Mouse (Mus musculus) lung, postnatal 4 days (tissue): ENCODE results near the gene Pus7l.
A peak's percentile ranks its signal among the peaks of the same experiment; 100 is the strongest.

Experiments used
- DNase-seq, 2 experiments: peaks; one replicate each; pipeline ENCODE4 v3.0.0; 2021

Gene Pus7l

DNA sequence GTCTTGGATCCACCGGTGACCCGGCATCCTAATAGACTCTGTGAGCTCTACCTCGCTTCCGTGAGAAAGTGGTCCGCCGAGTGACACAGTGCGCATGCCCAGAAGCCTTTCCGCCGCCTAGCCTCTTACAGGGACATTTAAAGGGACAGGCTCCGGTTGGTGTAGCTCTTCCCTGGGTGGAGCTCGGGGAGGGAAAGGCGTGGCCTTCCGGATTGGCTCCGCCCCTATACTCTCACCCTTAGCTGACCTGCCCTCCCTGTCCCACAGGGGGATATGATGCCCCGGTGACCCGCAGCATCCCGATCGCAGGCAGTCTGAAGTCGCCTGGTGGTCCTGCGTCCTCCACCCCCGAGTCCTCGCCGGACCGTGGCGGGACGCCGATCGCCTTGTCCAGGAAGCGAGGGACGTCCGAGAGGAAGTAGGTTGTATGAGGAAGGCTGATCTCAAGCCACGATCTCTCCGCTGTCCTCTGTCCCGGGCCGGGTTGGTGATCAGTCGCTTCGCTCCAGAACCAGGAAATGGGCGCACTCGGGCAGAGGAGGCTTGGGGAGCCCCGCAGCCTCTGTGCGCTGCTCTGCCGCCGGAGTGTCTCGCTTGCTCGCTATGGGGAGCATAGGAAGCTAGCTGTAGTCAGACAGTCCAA is at the start of gene Pus7l, which contains the start of gene Irak4:
Gene Pus7l (minus strand): TSS at position 139 of the 643 bp plus-strand sequence.
Gene Irak4 (plus strand): TSS at position 235 of the 643 bp plus-strand sequence.
- peak; percentile 95 for DNase-seq

DNA sequence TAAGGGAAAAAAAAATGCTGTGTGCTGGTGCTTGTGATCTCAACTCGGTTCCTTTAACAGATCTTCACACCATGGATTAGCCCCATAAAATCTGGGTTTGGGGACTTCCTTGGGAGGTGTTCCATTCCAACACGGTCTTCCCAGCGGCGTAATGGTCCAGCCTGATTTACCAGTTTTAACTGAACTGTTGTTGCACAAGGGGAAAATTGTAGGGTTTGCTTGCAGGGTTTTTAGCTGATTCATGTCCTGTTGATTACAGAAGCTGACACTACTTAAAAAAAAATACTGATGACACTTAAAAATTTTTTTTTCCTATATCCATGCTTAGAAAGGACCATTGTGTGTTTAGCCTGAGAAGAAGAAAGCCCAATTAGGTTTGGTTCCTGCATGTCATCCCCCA is 48.0 kb upstream of the Pus7l start:
- DNase-seq = peak in 1 of 2 experiments; percentile 3

DNA sequence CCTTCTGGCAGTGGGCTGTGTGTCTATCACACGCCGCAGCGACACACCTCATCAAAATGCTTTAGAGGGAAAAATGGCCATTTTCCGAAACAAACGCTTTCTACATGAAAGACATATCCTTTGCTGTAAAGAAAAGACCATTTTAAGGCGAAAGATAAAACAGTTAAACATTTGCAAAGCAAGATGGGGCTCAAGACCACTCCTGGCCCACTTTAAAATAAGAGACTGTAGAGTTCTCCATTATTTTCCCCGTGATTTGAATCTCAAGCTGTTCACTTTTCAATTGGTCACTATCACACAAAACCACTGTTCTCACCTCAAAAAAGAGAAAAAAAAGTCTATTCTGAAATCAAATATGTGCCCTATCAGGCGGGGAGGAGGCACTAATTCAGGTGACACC is 46.7 kb upstream of the Pus7l start:
- DNase-seq = no peak

DNA sequence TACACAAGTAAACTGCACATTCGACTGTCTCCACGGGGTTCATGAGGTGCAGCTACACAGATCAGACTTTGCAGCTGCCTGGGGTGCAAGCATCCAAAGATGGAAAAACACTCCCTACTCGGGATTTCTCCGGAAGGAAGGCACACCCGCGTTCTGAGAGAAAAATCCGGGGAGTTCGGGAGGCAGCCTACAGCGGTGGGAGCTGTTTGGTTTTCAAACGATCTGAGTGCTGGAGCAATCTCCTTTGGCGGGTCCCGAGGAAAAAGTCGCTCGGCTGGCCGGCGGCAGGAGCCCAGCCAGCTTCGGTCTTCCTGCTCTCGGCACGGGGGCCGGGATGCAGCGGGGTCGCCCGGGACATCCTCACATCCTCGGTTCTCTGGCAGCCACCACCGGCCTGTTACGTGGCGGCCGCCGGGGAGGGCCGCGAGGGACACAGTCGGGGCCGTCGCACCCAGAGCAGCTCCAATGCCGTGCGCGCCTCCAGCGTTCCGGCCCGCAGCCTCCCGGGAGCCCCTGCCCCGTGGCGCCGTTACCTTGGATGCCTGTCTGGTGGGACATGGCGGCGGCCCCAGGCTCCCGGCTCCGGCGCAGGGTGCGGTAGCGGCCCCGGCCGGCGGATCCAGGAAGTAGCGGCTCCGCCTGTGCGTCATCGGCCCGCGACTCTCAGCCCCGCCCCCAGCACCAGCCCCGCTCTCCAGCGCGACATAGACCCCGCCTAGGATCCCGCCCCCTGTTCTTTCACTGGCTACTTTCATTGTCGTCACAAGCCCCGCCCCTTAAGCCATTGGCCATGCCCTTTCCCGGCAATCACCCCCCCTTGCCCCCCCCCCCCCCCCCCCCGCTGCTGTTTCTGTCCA is 46.1 kb upstream of the Pus7l start, which contains the start of gene Twf1:
Gene Twf1 (minus strand): TSS at position 671 of the 857 bp plus-strand sequence.
- DNase-seq = peak; percentile 98 to 99

DNA sequence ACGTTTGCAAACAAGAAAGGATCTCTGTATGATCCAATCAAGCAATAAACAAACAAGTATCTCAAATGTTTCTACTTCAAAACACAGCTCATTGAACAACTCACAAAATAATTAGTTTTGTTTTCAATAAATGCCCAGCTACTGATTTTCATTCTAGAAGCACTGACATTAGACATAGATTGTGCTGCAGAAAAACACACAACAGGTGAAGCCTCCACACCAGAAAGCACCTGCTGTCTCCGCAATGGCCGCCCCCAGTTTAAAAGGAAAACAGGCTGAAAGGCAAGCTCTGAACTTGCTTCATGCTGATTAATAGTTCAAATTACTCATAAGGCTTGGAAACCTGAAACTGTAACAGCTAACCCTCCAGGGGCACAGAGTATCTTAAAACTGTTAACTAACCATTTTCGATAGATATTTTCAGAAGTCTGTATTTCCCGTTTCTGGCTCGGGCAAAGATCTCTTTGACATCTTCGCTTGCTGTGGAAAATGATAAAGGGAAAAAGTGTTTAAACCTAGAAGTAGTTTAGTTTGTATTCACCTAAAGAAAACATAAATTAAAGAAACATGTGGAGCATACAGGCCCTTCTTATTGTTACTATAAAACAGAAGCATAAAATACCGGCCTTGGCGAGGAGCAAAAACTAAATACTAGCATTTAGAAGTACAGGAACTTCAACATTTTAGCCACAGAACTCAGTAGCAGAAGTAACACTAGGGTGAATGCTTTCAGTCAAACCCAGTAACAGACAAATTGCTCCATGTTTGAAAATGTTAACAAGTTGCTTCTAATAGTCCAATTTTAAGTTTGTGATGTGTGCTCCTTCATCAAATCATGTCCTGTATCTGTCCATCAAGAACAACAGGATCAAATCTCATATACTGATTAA is 44.7 kb upstream of the Pus7l start:
- DNase-seq = peak in 1 of 2 experiments; percentile 2

DNA sequence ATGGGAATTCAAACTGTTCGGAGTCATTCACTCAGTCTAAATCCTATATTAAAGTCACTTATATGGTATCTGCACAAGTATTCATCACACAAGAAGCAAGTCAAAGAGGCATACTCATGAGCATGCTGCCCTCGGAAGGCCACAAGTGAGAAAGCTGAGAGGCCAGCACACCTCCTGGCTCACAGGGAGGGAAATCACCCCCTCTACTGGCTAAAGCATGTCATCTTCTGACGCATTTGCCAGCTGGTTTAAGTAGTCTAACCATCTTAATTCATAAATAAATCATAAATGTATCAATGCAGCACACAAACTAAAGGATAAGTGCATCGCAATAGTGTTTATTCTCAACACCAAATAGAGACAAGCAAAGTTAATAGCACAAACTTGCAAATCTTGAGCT is 41.4 kb upstream of the Pus7l start:
- no peak for DNase-seq

DNA sequence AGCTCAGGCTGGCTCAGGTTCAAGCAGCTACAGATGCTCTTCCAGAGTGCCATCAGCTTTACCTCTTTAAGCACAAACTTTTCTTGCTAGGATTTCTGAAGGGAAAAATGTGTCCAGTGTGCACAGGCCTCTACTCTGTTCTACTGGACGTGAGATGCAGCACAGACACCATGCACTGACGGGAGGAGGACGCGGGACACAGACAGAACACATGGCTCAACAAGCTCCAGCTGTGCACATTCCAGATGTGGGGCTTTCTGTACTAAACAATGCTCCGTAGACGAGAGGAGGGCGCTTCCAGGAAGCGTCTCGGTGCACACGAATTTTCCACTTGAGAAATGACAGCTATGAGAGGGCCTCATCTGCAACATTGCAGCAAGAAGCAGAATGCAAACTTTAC is 39.8 kb upstream of the Pus7l start:
- no peak for DNase-seq

DNA sequence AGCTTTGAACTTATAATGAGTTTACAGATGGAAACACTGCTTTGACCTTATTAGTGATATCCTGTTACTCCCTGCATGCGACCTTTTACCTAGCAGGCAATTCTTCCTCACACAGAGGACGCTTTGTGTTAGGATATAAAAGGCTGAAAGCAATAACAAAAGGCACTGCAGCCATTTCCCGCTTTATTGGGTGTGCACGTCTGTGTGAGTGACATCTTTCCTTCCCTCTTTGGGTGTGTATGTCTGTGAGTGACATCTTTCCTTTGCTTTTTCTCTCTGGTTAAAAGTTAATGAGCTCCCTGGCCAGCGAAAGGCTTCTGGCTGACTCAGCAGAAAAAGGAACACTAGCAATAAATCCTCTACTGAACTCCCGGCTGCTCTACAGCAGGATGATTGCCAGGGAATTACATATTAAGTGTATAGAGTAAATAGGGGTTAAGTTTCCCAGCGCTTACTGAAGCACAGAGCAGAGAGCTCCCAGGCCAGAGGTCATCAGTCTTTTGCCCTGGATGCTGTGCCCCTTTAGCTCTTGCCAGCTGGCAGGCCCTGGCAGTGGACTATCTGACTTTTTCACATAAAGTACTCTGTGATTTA is 38.8 kb upstream of the Pus7l start:
- no peak for DNase-seq

DNA sequence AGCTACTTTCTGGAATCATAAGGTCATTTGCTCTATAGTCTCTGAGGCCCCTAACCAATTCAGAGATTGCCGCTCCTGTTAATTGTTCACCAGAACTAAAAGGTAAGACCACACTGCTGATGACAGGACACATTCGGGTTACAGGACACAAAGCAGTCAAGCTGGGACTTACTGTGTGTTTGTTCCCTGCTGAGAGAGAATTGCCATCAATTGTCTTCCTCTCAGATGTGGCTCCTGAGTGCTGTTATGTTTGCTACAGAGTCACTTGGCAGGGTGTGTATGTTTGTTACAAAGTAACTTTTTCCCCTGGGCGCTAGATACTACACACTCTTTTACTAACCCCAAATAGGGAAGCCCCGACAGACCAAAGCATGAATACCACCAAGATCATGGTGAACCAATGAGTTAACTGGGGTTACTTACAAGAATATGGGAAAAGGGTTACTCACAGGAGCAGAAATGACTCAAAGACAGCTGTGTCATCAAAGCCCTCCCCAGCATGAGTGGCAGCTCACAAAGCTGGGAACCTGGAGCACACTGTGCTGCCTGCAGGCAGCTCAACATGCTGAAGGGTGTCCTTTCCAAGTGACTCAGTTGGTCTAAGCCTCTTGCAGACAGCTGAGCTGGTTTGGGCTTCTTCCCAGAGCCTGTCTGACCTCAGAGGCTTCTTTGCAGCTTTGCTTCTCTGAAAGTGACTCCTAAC is 31.4 kb upstream of the Pus7l start:
- no peak for DNase-seq

DNA sequence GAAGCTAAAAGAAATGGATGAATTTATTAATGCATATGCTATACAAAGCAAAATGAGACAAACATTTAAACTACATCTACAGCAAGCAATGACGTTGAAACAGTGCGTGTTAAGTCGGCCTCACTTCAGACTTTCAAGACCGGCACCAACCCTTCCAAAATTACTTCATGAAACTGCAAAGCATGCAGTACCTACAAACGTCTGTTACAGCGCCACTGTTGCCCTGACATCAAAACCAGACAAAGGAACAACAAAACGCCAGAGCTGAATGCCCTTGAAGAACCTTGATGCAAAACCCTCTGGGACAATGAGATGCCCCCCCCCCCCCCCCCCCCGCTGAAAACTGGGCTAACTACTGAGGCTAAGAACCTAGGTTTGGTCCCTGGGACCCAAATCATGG is 29.4 kb upstream of the Pus7l start:
- DNase-seq = no peak

DNA sequence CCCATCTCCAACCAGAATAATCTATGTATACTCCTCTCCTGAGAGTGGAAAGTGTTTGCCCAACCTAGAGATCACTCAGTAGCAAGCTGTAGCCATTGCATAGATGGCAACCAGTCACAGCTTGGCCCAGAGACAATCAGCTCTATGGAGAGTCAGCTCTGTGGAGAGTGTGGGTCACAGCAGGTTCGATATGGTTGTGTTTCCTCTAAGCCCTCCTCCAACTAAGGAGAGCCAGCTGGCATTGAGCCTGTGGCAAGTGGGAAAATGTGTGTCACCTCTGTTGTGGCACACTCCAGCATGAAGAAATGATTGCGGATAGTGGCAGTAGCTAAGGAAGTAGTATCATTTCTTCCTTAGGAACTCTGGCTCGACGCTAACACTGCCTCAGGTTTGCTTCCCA is 28.2 kb upstream of the Pus7l start:
- no peak for DNase-seq

DNA sequence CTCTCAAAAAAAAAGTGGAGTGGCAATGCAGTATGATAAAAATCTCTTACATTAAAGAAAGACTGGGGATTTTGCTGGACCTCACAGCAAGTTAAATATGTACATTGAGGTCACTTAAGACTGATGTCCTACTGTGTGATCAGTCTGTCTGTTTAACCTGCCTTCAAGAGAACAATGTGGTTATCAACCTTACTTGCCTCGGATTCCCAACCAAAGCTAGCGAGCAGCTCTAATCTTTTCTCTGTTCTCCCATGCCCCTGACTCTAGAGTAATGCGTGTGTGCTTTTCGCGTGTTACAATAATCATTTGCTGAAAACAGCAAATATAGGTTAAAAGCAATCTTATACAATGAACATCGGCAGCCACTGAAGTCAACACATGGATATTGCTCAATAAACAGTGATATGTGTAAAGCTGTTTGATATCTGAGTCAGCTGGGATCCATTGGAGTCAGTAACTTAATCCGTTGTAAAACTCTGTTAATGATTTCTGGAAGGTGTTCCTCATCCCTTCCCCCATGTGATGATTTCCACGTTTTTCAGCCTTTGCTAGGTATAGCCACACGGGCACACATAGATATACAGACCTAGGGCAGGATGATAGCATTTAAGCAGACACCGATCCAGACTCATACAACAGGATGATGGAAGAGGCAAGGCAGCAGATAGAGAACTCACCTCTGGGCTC is 25.3 kb upstream of the Pus7l start:
- no peak for DNase-seq

DNA sequence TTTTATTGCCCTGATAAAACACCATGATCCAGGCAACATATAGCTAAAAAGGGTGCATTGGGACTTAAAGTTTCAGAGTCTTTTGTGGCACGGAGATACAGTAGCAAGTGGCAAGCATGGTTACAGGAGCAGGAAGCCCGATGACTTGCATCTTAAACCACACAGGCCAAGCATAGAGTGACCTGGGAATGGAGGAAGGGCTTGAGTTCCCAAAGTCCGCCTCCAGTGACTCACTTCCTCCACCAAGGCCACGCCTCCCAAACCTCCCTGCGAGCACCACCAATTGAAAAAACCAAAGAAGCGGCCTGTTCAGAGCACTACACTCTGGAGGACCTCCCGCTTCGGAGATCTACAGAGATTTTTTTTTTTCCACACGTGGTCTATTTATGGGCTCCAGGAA is 22.5 kb upstream of the Pus7l start:
- no peak for DNase-seq

DNA sequence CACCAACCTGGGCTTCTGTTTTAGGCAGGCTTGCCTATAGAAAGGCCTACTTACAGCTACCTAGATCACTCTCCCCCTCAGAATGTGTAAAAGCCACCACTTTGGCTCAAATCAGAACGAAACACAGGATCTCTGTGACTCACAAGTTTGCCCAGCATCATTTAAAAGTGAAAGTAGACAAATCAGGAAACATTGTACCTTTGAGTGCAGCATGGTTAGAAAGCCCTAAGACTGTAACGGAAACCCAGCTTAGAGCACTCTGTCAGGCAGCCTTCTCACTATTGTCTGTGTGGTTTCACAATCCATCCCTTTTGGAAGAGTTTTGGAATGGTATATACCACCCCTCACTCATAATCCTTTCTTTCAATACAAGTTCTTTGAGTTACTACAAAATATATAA is 21.6 kb upstream of the Pus7l start:
- DNase-seq = no peak

DNA sequence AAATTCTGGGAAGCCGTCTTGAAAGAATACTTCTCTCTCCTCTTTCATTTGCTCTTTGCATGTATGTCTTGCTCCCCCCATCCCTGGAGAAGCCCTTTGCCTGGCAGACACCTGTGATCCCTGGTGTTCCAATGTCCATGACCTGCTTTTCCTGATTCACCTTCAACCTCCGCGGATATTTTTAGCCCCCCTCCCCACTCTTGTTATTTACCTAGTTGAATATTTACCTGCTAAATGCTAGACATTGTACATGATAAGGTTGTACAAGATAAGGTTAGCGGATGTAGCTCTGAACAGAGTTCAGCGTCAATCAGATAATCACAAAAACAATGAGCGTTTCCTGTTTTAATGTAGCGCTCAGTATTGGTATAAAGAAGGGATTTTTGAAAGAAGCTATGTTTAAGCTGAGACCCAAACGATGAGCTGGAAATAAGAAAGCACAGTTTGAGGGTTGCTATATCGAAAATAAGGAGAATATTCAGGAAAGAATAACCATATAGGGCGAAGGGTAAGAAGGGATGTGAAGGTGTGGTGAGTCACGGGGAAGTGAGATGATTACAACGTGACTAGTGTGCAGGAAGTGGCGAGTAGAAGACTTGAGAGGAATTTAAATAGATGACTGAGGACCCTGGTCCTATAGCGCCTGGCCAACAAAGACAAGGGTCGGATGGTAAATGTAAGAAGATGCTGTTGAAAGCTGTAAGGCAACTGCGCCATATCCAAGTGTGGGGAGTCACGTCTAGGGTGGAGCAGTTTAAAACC is 15.7 kb upstream of the Pus7l start:
- no peak for DNase-seq

DNA sequence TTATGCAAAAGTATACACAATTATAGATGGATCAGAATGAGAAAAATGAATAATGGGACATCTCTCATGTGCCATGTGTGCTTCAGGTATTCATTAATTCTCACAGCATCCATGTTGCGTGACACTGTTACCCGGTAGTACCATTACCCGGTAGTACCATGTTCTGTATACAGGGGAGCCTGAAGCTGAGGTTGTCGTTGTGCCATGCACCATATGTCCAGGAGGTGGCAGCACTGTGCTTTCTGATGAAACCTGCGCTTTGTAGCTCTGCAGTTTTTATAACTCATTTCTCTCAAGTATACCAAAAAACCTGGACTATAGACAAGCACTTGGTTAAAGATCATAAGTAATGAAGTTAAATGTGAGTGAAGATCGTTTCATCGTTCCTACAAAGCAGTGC is 14.1 kb upstream of the Pus7l start:
- peak; percentile 72 to 87 for DNase-seq

DNA sequence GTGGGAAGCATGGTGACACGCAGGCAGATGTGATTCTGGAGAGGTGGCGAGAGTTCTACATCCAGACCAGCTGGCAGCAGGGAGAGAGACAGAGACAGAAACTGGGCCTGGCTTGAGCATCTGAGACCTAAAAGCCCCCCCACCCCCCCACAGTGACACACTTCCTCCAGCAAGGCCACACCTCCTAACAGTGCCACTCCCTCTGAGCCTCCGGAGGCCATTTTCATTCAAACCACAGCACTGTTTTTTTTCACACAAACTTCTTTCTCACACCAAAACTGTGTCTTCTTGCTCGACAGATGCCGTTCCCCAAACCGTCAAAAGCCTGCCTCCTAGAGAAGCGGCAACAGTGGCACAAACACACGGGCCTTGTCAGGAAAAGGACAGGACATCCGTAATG is 10.2 kb upstream of the Pus7l start:
- no peak for DNase-seq

DNA sequence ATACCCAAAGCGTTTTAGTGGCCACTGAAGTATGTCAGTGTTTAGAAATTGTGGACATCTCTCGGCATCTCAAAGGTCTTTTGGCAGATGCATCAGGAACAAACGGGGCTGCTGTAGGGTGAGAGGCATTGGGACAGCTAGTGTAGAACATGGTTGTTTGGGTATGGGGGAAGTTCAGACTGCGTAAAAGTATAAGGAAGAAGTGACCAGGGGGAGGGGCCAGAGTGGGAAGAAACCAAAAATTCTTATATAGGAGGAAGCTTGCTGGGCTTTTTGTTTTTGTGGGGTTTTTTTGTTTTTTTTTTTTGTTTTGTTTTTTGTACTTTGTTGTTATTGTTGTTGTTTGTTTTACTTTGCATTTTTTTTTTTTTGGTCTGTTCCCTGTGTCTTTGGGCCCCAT is 1.5 kb upstream of the Pus7l start:
- no peak for DNase-seq

DNA sequence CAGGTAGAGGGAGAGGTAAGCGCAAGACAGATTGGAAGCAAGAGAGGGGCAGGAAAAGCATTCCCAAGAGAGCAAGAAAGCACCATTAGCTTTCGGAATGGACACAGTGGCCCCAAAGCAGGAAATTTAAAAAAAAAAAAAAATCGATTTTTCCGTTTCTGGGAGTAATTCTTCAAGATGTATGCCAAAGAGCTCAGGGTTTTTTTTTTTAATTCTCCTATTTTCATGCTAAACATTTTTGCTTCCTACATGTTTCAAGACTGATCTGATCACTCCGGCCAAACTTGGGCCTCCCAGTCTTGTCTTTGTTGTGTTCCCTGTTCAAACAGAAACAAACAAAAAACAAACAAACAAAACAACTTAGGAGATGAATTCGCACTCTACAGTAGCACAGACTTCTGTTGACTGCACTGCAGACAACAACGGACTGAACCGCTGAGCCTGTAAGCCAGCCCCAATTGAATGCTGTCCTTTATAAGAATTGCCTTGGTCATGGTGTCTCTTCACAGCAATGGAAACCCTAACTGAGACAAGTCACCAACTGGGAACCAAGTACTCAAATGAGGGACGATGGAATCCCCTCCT is 797 bp upstream of the Pus7l start:
- DNase-seq = no peak
